Mouse (Mus musculus) testis, postnatal 14 days (tissue): ENCODE measurements around the gene Cacng2.
A peak's percentile ranks its signal among the peaks of the same experiment; 100 is the strongest.

Experiments used
- DNase-seq: peaks from one replicate; pipeline ENCODE4 v3.0.0; 2021; ENCODE audit warnings: low spot score

The Cacng2 gene

GRCm38 (mm10) chr15:78119704-78120103, at the start of gene Cacng2:
TSS of gene Cacng2 (minus strand) at chr15:78120028.
- peak; percentile 94 for DNase-seq

DNA sequence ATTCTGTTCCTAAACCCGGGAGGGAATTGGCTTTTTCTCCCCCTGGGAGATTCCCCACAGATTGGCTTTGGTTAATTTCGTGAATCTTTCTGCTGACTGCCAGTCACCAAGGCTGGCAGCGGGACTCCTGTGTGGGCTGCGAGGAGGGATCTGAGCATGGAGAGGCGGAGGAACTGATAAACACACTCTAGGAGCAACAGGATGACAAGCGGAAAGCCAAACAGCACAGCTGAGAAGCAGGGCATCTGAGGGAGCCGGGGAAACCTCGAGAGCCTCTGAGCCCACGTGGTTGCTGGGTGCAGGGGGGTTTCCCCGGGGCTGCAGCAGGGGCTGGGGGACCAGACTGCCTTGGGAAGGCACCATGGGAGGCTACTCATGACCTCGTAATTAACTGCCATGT, 49.7 kb upstream of the Cacng2 start:
- DNase-seq = no peak

DNA sequence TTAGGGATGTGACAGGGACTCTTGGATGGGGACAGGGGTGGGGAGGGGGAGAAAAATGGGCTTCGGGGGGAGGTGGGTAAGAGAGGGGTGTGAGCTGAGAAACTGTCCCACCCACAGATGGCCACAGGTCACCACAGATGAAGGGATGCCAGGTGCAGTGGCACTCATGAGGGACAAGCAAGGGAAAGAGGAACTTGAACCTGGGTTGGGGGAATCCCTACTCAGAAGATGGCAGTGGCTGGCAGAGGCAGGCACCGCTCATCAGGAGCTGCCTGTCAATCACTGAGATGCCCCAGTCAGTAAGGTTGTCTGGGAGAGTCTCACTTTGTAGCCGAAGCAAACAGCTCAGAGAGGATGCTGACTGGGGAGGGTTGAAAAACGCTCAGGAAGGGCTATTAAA, 45.5 kb upstream of the Cacng2 start:
- no peak for DNase-seq

GRCm38 (mm10) chr15:78164466-78164865, 44.6 kb upstream of the Cacng2 start:
- DNase-seq = no peak

- DNase-seq = no peak
Measured at GRCm38 (mm10) chr15:78161946-78162345, 42.1 kb upstream of the Cacng2 start.

GRCm38 (mm10) chr15:78158335-78158734, 38.5 kb upstream of the Cacng2 start:
- no peak for DNase-seq

GRCm38 (mm10) chr15:78157824-78158223, 38.0 kb upstream of the Cacng2 start:
- no peak for DNase-seq

DNA sequence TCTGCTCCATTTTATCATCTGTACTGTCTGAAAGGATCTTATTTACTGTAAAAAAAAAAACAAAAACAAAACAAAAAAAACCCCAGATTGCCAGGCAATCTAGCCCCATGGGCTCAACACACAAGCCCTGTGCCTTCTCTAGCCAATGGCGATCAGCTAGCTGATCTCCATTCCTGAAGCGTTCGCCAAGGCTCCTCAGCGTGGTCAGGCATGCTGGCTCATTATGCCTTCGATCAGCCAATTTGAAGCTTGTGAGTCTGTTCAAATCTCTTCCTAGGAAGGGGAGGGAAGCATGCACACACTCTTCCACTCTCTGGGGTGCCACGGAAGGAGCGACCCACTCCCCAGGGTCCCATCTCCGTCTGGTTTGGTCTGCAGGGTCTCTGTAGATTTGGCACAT, 37.5 kb upstream of the Cacng2 start:
- DNase-seq = no peak

GRCm38 (mm10) chr15:78155421-78155820, 35.6 kb upstream of the Cacng2 start:
- DNase-seq = no peak

- no peak for DNase-seq
Measured at GRCm38 (mm10) chr15:78153045-78153775, 33.4 kb upstream of the Cacng2 start.

DNA sequence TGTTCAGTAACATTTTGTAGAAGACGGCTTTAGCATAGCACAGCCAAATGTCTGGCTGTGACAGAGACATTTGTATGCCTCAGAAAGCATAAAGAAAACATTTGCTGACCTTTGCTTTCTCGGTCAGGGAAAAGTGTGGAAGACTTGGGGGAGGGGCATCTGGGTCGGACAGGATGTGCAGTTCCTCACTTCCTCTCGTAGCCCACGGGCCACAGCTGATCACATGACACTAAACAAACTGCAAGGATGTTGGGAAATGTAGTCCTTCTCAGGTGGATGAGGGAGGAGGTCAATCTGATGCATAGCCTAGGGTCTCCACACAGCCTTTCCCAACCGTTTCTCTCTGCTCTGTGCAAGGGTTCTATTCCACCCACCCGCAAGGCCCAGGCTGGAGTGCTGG, 28.7 kb upstream of the Cacng2 start:
- no peak for DNase-seq

GRCm38 (mm10) chr15:78140226-78140625, 20.4 kb upstream of the Cacng2 start:
- DNase-seq = no peak

- no peak for DNase-seq
Measured at GRCm38 (mm10) chr15:78134606-78135005, 14.8 kb upstream of the Cacng2 start.

DNA sequence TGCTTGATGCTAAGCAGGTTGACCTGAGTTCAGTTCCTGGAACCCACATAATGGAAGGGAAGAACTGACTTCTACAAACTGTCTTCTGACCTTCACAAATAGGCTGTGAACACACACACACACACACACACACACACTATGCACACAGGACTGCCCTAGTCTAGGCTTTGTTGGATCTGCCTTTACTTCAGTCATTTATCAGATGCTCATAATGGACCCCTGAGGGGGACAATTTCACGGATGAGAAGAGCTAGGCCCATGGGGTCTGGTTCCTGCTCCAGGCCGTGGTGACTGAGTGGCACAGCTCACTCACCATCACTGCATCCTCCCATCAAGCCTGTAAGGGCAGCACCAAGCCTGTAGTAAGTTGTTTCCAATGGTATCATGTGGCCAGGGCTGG, 13.6 kb upstream of the Cacng2 start:
- no peak for DNase-seq

GRCm38 (mm10) chr15:78119248-78119647, 580 bp downstream of the Cacng2 start:
- DNase-seq = no peak

DNA sequence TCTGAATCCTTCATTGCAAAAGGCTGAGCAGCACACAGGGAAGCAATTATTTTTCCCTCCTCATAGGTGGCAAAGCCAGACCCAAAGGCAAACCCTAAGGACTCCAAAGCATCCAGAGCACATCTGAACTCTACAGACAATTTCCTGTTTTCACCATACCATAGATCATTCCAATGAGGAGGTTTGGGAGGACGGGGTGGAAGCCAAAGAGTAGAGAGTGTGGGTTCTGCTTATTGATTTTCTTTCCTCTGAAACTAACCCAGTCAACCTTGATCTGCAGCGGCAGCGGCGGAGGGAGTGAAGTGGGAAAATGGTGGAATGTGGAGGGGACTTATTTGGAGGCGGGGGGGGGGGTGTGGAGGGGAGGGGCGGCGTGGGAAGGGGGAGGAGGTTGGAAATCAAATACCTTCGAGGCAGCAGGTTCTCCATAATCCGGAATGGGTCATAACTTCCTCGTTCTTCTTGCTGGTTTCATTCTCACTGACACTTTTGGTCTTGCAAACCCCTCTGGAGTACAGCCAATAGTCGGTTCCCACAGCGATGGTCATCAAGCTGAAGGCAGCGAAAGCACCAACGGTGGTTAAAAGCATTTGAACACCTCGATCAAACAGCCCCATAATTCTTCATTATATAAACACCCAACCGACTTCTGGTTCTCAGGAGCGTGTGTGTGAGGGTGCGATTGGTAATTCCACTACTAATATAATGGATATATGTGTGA, 1.4 kb downstream of the Cacng2 start:
- no peak for DNase-seq

DNA sequence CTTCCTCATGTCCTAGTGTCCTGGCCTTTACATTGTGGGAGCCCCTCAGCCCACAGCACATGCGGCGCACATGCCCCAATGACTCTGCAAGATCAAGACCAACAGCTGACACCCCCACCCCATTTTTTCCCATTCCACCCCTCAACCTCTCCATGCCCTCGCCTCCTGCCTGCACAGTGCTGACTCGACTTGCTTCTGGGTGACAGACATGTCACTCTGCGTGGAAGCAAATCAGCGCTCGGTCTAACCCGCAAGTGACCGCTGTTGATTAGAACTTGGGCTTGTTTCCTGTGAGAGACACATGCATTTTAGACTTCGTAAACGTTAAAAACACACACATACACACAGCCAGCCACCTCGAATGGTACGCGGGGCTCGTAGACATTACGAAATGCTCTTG, 2.1 kb downstream of the Cacng2 start:
- DNase-seq = no peak

- DNase-seq = no peak
Measured at GRCm38 (mm10) chr15:78116936-78117335, 2.9 kb downstream of the Cacng2 start.

DNA sequence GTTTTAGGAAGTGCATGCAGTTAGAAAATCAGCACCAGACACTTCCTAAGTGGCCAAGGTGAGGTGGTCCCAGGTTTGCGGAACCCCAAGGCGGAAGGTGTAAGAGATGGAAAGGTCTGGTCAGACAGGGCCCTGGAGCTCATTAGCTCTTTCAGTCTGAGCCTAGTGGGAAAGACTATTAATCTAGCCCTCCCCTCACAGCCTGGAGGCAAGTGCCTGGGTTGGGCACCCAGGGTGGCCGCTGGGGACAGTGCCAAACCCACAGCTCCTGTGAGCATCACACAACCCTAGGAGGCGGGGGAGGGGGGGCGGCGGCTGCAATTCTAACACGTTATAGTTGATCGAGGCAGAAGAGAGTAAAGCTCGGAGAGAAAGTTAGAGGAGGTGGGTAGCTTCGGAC, 3.6 kb downstream of the Cacng2 start:
- DNase-seq = no peak

GRCm38 (mm10) chr15:78099516-78099915, 20.3 kb downstream of the Cacng2 start:
- DNase-seq = no peak

- no peak for DNase-seq
Measured at GRCm38 (mm10) chr15:78096004-78096403, 23.8 kb downstream of the Cacng2 start.

- no peak for DNase-seq
Measured at GRCm38 (mm10) chr15:78093597-78093996, 26.2 kb downstream of the Cacng2 start.

- DNase-seq = no peak
Measured at GRCm38 (mm10) chr15:78082841-78083572, 36.8 kb downstream of the Cacng2 start.
